Mouse (Mus musculus) kidney, embryonic 14.5 days (tissue): Measurements from ENCODE around the gene Gclm. TPM values are rescaled to one million over a fixed set of nuclear protein-coding genes. Genes with fewer than 3 reads are reported as not detected.

Experiments used
- ATAC-seq: fragments of 200-750 bp; cut with Nextera tagmentation; 2 replicates; pipeline ENCODE4 v1.8.0; 2017; ENCODE audit warnings: moderate number of reproducible peaks, mild to moderate bottlenecking, moderate TSS enrichment, moderate library complexity; ENCODE audit not compliant: low FRiP score, low TSS enrichment
- H3K27ac ChIP-seq: fragments of 300-500 bp; sonication (generic); 2 replicates; pipeline ENCODE4 v1.5.1; 2014; ENCODE audit warnings: low read depth, mild to moderate bottlenecking, low read length, moderate library complexity, mixed read lengths
- H3K27me3 ChIP-seq: fragments of 300-500 bp; sonication (generic); 2 replicates; pipeline ENCODE4 v1.6.1; 2014; ENCODE audit warnings: mild to moderate bottlenecking, low read length; ENCODE audit not compliant: control insufficient read depth, insufficient read depth
- H3K36me3 ChIP-seq: fragments of 300-500 bp; sonication (generic); 2 replicates; pipeline ENCODE4 v1.6.1; 2014; ENCODE audit warnings: low read length, mixed read lengths; ENCODE audit not compliant: control insufficient read depth, insufficient read depth
- H3K4me1 ChIP-seq: fragments of 300-500 bp; sonication (generic); 2 replicates; pipeline ENCODE4 v1.6.1; 2014; ENCODE audit warnings: low read length, mixed read lengths; ENCODE audit not compliant: control insufficient read depth, insufficient read depth
- H3K4me2 ChIP-seq: fragments of 300-500 bp; sonication (generic); replicated peaks from 2 replicates; pipeline ENCODE4 v1.6.1; 2014; ENCODE audit warnings: low read depth, mild to moderate bottlenecking, low read length
- H3K4me3 ChIP-seq: fragments of 300-500 bp; sonication (generic); 2 replicates; pipeline ENCODE4 v1.5.1; 2014; ENCODE audit warnings: mild to moderate bottlenecking, low read length
- H3K9ac ChIP-seq: fragments of 300-500 bp; sonication (generic); 2 replicates; pipeline ENCODE4 v1.6.1; 2014; ENCODE audit warnings: low read depth, mild to moderate bottlenecking, low read length, moderate library complexity
- H3K9me3 ChIP-seq: fragments of 300-500 bp; sonication (generic); 2 replicates; pipeline ENCODE4 v1.6.1; 2016; ENCODE audit warnings: low read length; ENCODE audit not compliant: control insufficient read depth
- WGBS: fragments of 180-500 bp; shearing (Covaris S2); extraction: QIAGEN DNeasy Blood & Tissue Kit; methylation state at CpG from one replicate; pipeline ENCODE4 v1.1.7; 2014; 5-methylcytosine and 5-hydroxymethylcytosine counted together
- microRNA counts: library from miRNA; unstranded; fragments of <30 nt; microRNA quantifications from one replicate; lab custom pipeline; 2017
- microRNA-seq: library from miRNA; unstranded; fragments of <30 nt; microRNA quantifications from one replicate; pipeline ENCODE4, GENCODE M21; 2016
- polyA plus RNA-seq: library from polyadenylated mRNA; unstranded; fragments of >200 nt; fragmentation: Nextera tagmentation; extraction: Ambion mirVana; gene quantifications from 2 replicates; pipeline ENCODE4 v1.2.1, GENCODE M21; 2014

The Gclm gene
- polyA plus RNA-seq, 1 experiment from 2014 or later: 76.2 TPM

- Histone ChIP-seq H3K9me3 (no peaks in the 10 kb centered on the region), H3K36me3 (no peaks in the 10 kb centered on the region), H3K4me2 (no peak overlapping the region), H3K27me3 (no peaks in the 10 kb centered on the region), H3K4me1 (peaks cover 8% of the 10 kb centered on the region; the same call in 1 of the 2 replicates), H3K27ac (no peak overlapping the region), H3K4me3 (no peak overlapping the region), H3K9ac (no peak overlapping the region)
- no peak for ATAC-seq
- WGBS: 19% methylated on average over 2 of the region's 2 CpGs
Measured at GRCm38 (mm10) chr3:122312078-122312477, 66.7 kb downstream of the Gclm start.

- no peak overlapping the region for H3K4me2 ChIP-seq
- H3K9me3 ChIP-seq: no peaks in the 10 kb centered on the region
- H3K4me3 ChIP-seq: no peak overlapping the region
- no peak for ATAC-seq
- no peaks in the 10 kb centered on the region for H3K27me3 ChIP-seq
- no peak overlapping the region for H3K27ac ChIP-seq
- no peak overlapping the region for H3K9ac ChIP-seq
- WGBS: 69% methylated on average over 10 of the region's 10 CpGs
- no peaks in the 10 kb centered on the region for H3K36me3 ChIP-seq
- peaks cover 8% of the 10 kb centered on the region; the same call in 1 of the 2 replicates for H3K4me1 ChIP-seq
Measured at GRCm38 (mm10) chr3:122312936-122313629, 67.7 kb downstream of the Gclm start.

GRCm38 (mm10) chr3:122313936-122314335 lies 68.6 kb downstream of the Gclm start:
- Histone ChIP-seq H3K4me1 (peaks cover 8% of the 10 kb centered on the region; the same call in 1 of the 2 replicates), H3K27ac (no peak overlapping the region), H3K9ac (no peak overlapping the region), H3K9me3 (no peaks in the 10 kb centered on the region), H3K4me2 (no peak overlapping the region), H3K36me3 (no peaks in the 10 kb centered on the region), H3K4me3 (no peak overlapping the region), H3K27me3 (no peaks in the 10 kb centered on the region)
- ATAC-seq: peak; percentile 22; the same call in 1 of the 2 replicates
- 57% methylated on average over 7 of the region's 7 CpGs for WGBS

GRCm38 (mm10) chr3:122316621-122317020 lies 71.3 kb downstream of the Gclm start:
- Histone ChIP-seq H3K9me3 (no peaks in the 10 kb centered on the region), H3K36me3 (no peaks in the 10 kb centered on the region), H3K4me1 (peaks cover 8% of the 10 kb centered on the region; the same call in 1 of the 2 replicates), H3K27me3 (no peaks in the 10 kb centered on the region), H3K9ac (no peak overlapping the region), H3K4me3 (no peak overlapping the region), H3K27ac (no peak overlapping the region), H3K4me2 (no peak overlapping the region)
- no peak for ATAC-seq
- WGBS: 24% methylated on average over 11 of the region's 11 CpGs

GRCm38 (mm10) chr3:122317339-122317738 lies 72.0 kb downstream of the Gclm start:
- no peak overlapping the region for H3K27ac ChIP-seq
- 87% methylated on average over 6 of the region's 6 CpGs for WGBS
- H3K4me1 ChIP-seq: peaks cover 12% of the 10 kb centered on the region
- ATAC-seq: no peak
- no peak overlapping the region for H3K4me2 ChIP-seq
- no peaks in the 10 kb centered on the region for H3K9me3 ChIP-seq
- no peaks in the 10 kb centered on the region for H3K36me3 ChIP-seq
- H3K27me3 ChIP-seq: no peaks in the 10 kb centered on the region
- H3K4me3 ChIP-seq: no peak overlapping the region
- H3K9ac ChIP-seq: no peak overlapping the region

MicroRNAs encoded within 50 kb of the gene (microRNA counts, 519-probe panel; counts per million panel counts)
- not detected for microRNA mmu-miR-760 (lab: Ali Mortazavi, UCI)

Small RNAs within 50 kb of the gene (microRNA-seq; reads per million reads assigned to microRNA genes)
- gene Gm22903 (not detected), gene Mir760 (36.4 reads per million, percentile 43 among the genes with 10 or more reads in this experiment)

Other genes with a start within 250 kb of the Gclm start
- gene Abca4, start 201.1 kb upstream of the Gclm start, polyA plus RNA-seq: 0.70 and 0.84 TPM in 2 replicates
- gene Dnttip2, start 28.8 kb downstream of the Gclm start, polyA plus RNA-seq: 82.3 and 85.5 TPM in 2 replicates
- gene Bcar3, start 48.6 kb downstream of the Gclm start, polyA plus RNA-seq: 9.6 and 13.7 TPM in 2 replicates